Mouse (Mus musculus) embryonic fibroblast, embryonic 13.5 days (primary cell): ENCODE measurements around the gene Pitx1. TPM values are rescaled to one million over a fixed set of nuclear protein-coding genes. Genes with fewer than 3 reads are reported as not detected.

ENCODE experiments used
- H3K27ac ChIP-seq: 2 replicates; pipeline ENCODE4 v1.5.1; 2012; ENCODE audit warnings: low read length, control low read depth, inconsistent platforms; ENCODE audit not compliant: insufficient read depth
- H3K4me1 ChIP-seq: 2 replicates; pipeline ENCODE4 v1.6.1; 2011; ENCODE audit warnings: low read length; ENCODE audit not compliant: control insufficient read depth, insufficient read depth
- H3K4me3 ChIP-seq: 2 replicates; pipeline ENCODE4 v1.5.1; 2011; ENCODE audit warnings: mild to moderate bottlenecking, control low read depth, low read length; ENCODE audit not compliant: insufficient read depth
- CTCF ChIP-seq: IDR thresholded peaks from 2 replicates; pipeline ENCODE4 v1.5.1; 2011; ENCODE audit warnings: mild to moderate bottlenecking, control low read depth, low read length, moderate library complexity, borderline replicate concordance; ENCODE audit not compliant: insufficient read depth
- POLR2A ChIP-seq: IDR thresholded peaks from 2 replicates; pipeline ENCODE4 v1.6.1; 2011; ENCODE audit warnings: low read depth, mild to moderate bottlenecking, control low read depth, low read length, moderate library complexity
- polyA plus RNA-seq: library from polyadenylated mRNA; stranded (reverse); fragments of >200 nt; gene quantifications from 2 replicates; pipeline ENCODE4 v1.2.4, GENCODE M21; 2011; ENCODE audit warnings: low read depth; ENCODE audit not compliant: missing spikeins, insufficient read length

Gene Pitx1
- polyA plus RNA-seq, 1 experiment, result 7.3 TPM

DNA sequence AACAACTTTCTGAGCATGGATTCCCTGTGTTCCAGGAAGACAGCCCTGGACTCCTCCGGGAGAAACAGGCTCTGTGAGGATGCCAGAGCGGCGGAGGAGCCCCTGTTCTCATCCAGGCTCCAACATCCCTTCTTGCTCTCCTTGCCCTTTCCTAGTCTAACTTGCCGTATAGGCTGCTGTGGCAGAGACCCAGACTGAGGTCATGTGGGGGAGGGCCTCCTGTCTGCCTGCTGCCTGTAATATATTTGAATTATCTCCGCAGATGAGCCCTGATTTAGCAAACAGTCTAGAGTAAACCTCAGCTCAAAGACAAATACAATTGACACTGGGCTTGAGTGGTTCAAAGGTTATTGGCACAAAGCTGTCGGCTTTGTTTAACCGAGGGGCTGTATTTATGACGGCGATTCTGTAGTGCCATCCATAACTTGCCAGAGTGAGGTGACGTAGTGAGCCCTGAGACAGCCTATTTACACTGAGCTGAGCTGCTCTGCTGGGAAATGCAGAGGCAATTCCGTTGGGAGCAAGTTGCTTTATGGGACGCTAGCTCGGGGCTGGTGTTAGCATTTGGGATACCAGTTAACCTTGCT lies 12.7 kb upstream of the Pitx1 start:
- Histone ChIP-seq H3K4me3 (no peak overlapping the region), H3K27ac (no peak overlapping the region), H3K4me1 (no peaks in the 10 kb centered on the region)
- TF ChIP-seq CTCF (no peak), POLR2A (no peak)

DNA sequence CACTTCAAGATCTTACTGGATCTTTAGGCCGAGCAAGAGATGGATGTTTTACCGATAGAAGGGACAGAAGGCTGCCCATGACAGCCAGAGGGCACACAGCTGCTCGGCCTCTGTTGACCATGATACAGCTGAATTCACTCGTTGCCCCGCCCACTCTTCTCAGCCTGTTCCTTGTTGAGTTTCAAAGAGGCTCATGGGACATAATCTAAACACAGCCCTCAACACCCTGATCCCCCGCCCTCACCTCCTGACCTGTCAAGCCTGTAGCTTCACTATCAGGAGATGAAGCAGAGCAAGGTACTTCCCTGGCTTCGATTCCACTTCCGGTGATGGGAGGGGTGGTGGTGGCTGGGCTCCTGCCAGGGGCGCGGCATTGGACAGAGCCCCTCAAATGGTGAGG lies 11.8 kb upstream of the Pitx1 start:
- no peak overlapping the region for H3K4me3 ChIP-seq
- TF ChIP-seq CTCF (no peak), POLR2A (no peak)
- H3K4me1 ChIP-seq, result no peaks in the 10 kb centered on the region
- H3K27ac ChIP-seq, result no peak overlapping the region

DNA sequence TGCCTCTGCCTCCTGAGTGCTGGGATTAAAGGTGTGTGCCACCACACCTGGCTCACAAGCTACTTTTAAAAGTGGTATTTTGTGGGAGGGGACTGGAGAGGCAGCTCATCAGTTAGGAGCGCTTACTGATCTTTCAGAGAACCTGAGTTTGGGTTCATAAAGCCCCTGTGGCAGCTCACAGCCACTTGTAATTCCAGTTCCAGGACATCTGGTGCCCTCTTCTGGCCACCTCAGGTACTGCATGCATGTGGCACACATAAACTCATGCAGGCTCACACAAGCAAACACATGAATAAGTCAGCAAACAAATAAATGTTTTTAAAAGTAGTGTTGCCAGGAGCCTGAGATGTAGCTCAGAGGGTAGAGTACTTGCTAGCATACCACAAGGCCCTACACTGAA lies 7.7 kb upstream of the Pitx1 start:
- H3K4me1 ChIP-seq, result no peaks in the 10 kb centered on the region
- TF ChIP-seq CTCF (peak; percentile 28; the same call in 1 of the 2 replicates), POLR2A (no peak)

DNA sequence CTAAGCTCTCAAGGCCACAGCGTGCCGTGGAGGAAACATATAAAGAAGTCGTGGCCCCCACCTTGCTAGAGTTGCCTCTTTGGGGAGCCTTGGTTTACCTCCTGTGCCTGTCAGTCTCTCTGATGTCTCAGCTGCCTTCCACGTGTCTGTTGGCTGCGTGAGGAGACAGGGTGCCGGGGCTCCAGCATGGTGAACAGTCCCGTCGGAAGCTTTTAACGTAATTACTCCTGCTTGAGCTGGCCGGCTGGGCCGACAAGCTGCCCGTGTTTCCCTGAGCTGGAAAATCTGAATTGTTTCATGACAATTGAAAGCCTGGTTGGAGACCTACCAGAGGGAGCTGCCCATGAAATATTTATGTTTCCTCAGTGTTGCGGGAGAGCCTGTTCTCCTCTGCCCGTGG lies 4.2 kb upstream of the Pitx1 start:
- no peak overlapping the region for H3K27ac ChIP-seq
- no peaks in the 10 kb centered on the region for H3K4me1 ChIP-seq
- TF ChIP-seq POLR2A, result no peak
- TF ChIP-seq CTCF, result no peak
- H3K4me3 ChIP-seq, result no peak overlapping the region

More for the DNA sequence above, 7.7 kb upstream of the Pitx1 start:
- H3K27ac ChIP-seq, result no peak overlapping the region
- no peak overlapping the region for H3K4me3 ChIP-seq

DNA sequence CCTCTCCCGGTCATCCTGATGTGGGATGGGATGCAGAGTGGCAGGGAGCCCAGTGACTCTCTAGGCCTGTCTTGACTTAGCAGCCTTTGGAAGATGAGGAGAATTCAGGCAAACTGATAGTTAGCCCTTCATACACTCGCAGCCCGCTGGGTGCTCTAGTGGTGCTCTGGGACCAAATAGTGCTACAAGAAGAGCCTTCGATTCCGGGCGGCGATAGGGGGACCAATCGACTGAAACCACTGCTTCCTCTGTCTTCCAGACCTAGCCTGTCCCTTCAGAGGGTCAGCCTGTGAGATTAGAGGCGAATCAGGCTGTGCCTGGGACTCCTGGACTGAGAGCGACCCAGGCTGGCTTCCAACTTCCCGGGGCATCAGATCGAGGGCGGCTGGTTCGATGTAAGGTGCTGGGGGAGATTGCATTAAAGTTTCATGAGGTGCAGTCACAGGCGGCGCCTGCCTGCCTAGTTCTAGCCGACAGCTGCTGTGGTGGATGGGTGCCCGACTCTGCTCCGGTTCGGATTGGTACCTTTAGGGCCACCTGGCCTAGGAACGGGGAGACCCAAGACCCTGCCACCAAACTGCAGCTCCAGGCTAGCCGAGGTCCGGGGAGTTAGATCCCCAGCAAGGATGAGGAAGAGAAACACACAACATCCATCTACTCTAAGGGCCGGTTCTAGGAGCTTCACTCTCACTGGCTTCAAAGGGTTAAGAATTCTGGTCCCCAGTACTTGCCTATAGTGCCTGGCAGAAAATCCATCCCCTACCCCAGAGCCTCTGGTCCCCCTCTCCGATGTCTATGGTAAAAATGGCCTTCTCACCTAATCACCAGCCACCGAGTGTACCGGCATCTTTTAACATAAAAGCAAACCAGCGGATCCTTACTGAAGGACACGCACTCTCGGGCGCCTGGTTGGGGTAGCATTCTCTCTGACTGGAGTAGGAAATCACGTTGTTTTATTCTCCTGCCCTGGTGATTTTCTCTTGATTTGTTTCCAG lies 1.1 kb upstream of the Pitx1 start:
- TF ChIP-seq CTCF (no peak), POLR2A (no peak)
- Histone ChIP-seq H3K27ac (no peak overlapping the region), H3K4me3 (no peak overlapping the region), H3K4me1 (no peaks in the 10 kb centered on the region)

DNA sequence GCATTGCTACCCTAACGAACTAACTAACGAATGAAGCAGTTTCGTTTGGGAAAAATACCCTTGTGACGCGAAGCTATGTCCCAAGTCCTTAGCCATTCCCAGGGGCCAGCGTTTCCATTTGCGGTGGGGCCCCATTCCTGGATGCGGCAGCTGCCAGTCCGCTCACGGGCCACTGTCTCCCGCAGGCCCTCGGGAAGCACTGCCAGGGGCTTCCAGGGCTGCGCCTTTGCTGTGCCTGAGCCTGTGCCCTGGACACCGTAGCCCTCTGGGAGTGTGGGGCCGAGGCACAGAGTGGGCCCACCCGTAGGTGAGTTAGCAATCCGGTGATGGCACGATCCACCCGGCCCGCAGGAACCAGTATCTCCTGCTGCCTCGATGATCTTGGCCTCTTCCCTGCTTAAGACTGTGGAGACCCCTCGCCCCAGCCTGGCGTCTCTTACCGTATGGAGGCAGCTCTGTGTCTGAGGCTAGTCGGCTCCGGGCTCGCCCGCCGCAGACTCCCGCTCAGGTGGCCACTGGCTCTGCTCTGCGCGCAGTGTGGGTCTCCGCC lies 369 bp downstream of the Pitx1 start:
- Histone ChIP-seq H3K27ac (no peak overlapping the region), H3K4me3 (no peak overlapping the region)
- TF ChIP-seq CTCF, result no peak
- TF ChIP-seq POLR2A, result no peak

DNA sequence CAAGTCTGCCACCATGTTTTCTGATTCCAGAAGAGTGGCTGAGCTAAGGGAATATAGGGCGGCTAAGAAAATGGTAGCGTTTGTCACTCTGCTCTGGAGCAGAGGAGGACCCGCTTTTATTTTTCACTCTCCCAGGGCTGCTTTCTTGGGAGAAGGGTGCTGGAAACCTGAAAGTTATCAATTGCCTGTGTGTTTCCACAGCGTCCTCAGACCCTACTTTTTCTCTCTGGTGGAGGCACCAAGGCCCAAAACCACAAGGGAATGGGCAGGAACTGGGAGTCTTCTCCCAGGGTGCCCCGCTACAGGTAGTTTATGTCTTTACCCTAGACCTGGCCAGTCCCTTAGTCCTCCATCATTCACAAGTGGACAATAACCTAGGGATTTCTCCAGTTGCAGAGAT lies 1.3 kb downstream of the Pitx1 start:
- Histone ChIP-seq H3K4me1 (no peaks in the 10 kb centered on the region), H3K27ac (no peak overlapping the region), H3K4me3 (no peak overlapping the region)
- TF ChIP-seq POLR2A (no peak), CTCF (no peak)

More for the DNA sequence above, 369 bp downstream of the Pitx1 start:
- no peaks in the 10 kb centered on the region for H3K4me1 ChIP-seq

DNA sequence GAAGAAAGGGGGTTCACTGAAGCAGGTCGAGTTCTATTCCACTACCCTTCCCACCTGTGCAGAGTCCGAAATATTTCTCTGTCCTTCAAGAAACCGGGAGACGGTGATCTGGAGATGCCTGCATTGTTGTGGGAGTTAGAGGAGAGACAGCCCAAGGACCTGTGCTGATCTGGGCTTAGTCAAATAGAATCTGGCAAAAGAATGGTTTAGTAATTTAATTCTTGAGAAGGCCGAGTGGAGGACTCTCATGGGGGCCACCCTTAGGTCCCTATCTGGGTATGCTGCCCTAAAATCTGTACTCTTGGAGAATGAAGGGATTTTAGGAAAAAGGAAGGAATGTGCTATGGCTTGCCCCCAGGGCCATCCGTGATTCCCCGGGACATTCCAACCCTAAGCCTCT lies 2.1 kb downstream of the Pitx1 start:
- Histone ChIP-seq H3K4me1 (no peaks in the 10 kb centered on the region), H3K27ac (no peak overlapping the region), H3K4me3 (no peak overlapping the region)
- TF ChIP-seq CTCF (no peak), POLR2A (no peak)

DNA sequence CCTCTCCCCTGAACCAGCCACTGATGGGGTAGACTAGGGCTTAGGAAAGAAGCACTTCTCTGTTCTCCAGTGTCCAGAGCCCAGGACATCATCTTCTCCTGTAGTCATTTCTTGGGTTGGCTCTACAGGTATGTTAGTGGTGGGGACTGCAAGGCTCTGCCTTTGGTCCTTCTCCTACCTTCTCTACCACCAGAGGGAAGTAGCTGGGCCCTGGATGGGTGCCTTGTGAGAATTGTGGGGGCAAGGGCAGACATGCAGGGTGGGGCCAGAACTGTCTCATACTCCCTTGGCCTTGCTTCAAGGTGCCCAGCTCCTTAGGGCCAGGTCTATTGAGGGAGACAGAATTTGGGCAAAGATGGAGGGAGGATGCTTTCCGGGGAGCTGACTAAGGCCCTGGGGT lies 3.4 kb downstream of the Pitx1 start:
- Histone ChIP-seq H3K4me3 (no peak overlapping the region), H3K4me1 (no peaks in the 10 kb centered on the region), H3K27ac (no peak overlapping the region)
- no peak for TF ChIP-seq POLR2A
- no peak for TF ChIP-seq CTCF
